Mouse (Mus musculus) limb, embryonic 10.5 days (tissue): ENCODE results near the gene 1700023F06Rik. TPM values are rescaled to one million over a fixed set of nuclear protein-coding genes. Genes with fewer than 3 reads are reported as not detected.
A peak's percentile ranks its signal among the peaks of the same experiment; 100 is the strongest.

Experiments used
- DNase-seq: peaks from one replicate; pipeline ENCODE4 v3.0.0-alpha.2; 2017; ENCODE audit warnings: low spot score
- H3K27ac ChIP-seq: fragments of 300-500 bp; sonication (generic); 2 replicates; pipeline ENCODE4 v1.5.1; 2016; ENCODE audit warnings: mild to moderate bottlenecking
- H3K27me3 ChIP-seq: fragments of 300-500 bp; sonication (generic); 2 replicates; pipeline ENCODE4 v1.6.1; 2016; ENCODE audit warnings: low read depth, mild to moderate bottlenecking; ENCODE audit not compliant: poor library complexity, severe bottlenecking
- H3K36me3 ChIP-seq: fragments of 300-500 bp; sonication (generic); 2 replicates; pipeline ENCODE4 v1.6.1; 2016; ENCODE audit warnings: mild to moderate bottlenecking, moderate library complexity
- H3K4me1 ChIP-seq: fragments of 300-500 bp; sonication (generic); 2 replicates; pipeline ENCODE4 v1.6.1; 2016
- H3K4me3 ChIP-seq: fragments of 300-500 bp; sonication (generic); 2 replicates; pipeline ENCODE4 v1.5.1; 2016; ENCODE audit warnings: mild to moderate bottlenecking, moderate library complexity
- H3K9me3 ChIP-seq: fragments of 300-500 bp; sonication (generic); replicated peaks from 2 replicates; pipeline ENCODE4 v1.6.1; 2016; ENCODE audit warnings: mild to moderate bottlenecking
- WGBS: fragments of 180-500 bp; shearing (Covaris S2); methylation state at CpG from one replicate; pipeline ENCODE4 v1.1.7; 2016; 5-methylcytosine and 5-hydroxymethylcytosine counted together
- polyA plus RNA-seq: library from polyadenylated mRNA; unstranded; fragments of >200 nt; fragmentation: Nextera tagmentation; extraction: Ambion mirVana; gene quantifications from 2 replicates; pipeline ENCODE4 v1.2.1, GENCODE M21; 2016

1700023F06Rik gene
- polyA plus RNA-seq, 1 experiment from 2014 or later, result 0.29 TPM

- H3K36me3 ChIP-seq, result no peaks in the 10 kb centered on the region
- H3K4me1 ChIP-seq, result 0 out of 2 replicates have a peak, but pooled peaks cover 2% of the 10 kb centered on the region
- DNase-seq, result no peak
- 29% methylated on average over 10 of the region's 10 CpGs for WGBS
- peaks cover 30% of the 10 kb centered on the region for H3K27me3 ChIP-seq
- H3K4me3 ChIP-seq, result no peak overlapping the region
- no peaks in the 10 kb centered on the region for H3K9me3 ChIP-seq
- H3K27ac ChIP-seq, result no peak overlapping the region
These were observed 44.0 kb downstream of the 1700023F06Rik start for GRCm38 (mm10) chr11:103164391-103164790.

GRCm38 (mm10) chr11:103162132-103162531 is 46.2 kb downstream of the 1700023F06Rik start:
- H3K9me3 ChIP-seq, result no peaks in the 10 kb centered on the region
- DNase-seq, result no peak
- no peak overlapping the region for H3K27ac ChIP-seq
- H3K36me3 ChIP-seq, result no peaks in the 10 kb centered on the region
- WGBS, result 89% methylated on average over 5 of the region's 5 CpGs
- no peak overlapping the region for H3K4me3 ChIP-seq
- peaks cover 12% of the 10 kb centered on the region for H3K4me1 ChIP-seq
- 0 out of 2 replicates have a peak, but pooled peaks cover 7% of the 10 kb centered on the region for H3K27me3 ChIP-seq

- Histone ChIP-seq H3K27me3 (0 out of 2 replicates have a peak, but pooled peaks cover 7% of the 10 kb centered on the region), H3K4me1 (peaks cover 12% of the 10 kb centered on the region), H3K9me3 (no peaks in the 10 kb centered on the region), H3K36me3 (no peaks in the 10 kb centered on the region), H3K27ac (no peak overlapping the region), H3K4me3 (no peak overlapping the region)
- no peak for DNase-seq
- 76% methylated on average over 7 of the region's 7 CpGs for whole genome bisulfite sequencing
These were observed 46.9 kb downstream of the 1700023F06Rik start for GRCm38 (mm10) chr11:103161449-103161848.

DNA sequence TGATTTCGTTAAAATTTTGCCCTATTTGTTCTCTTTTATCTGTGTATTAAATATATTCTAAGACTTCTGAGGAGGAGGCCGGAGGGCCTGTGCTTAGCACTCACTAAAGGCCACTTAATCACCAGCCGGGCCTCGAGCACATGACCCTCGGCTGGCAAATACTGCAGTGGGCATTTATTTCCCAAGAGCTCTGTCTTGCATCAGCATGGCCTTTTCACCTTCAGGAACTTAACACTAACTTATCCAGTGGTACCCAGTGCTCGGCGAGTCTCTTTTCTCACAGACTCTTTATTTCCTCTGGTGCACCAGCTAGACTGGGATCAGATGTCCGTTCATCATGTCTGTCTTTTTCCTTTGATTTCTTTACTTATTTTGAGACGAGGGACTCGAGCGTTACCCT is 47.6 kb downstream of the 1700023F06Rik start:
- no peak overlapping the region for H3K4me3 ChIP-seq
- DNase-seq, result no peak
- peaks cover 12% of the 10 kb centered on the region for H3K4me1 ChIP-seq
- no peaks in the 10 kb centered on the region for H3K9me3 ChIP-seq
- no peak overlapping the region for H3K27ac ChIP-seq
- 0 out of 2 replicates have a peak, but pooled peaks cover 4% of the 10 kb centered on the region for H3K27me3 ChIP-seq
- H3K36me3 ChIP-seq, result no peaks in the 10 kb centered on the region
- WGBS, result 87% methylated on average over 11 of the region's 11 CpGs

DNA sequence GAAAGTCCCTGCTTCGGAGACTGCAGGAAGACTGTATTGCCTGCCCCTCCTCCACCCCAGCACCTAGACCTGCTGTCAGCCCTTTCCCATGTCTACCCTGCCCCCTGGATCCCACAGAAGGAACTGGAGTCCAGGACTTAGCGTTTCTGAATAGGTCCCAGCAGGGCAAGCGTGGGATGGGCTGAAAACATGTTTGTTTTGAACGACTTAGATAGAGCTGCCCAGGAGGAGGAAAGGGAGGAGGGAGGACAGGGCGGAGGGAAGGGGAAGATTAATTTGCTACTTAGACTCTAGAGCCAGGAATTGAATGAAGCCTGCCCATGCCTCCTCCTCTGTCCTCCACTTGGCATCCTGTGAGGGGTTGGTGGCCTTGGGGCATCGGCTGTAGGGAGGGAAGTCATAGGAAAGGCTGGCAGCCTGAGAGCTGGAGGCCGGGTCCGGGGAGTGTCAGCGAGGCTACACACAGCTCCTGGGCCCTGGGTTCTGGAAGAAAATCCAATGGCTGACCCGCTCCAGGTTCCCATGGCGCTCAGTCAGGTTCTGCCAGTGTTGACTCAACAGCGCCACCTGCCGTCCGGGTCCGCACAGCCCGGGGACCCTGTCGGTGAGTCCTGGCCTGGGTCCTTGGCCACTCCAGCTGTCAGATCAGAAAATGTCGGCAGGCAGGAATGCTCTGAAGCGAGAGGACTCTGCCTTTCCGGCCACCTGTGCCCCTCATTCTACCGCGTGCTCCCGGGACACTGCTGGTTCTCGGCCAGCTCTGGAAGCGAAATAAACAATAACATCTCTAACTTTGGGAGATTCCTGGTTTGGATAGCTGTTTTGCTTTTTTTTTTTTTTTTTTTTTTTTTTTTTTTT is 49.5 kb downstream of the 1700023F06Rik start:
- peak; percentile 100 for DNase-seq
- Histone ChIP-seq H3K4me3 (peak overlapping the region; percentile 43), H3K36me3 (no peaks in the 10 kb centered on the region), H3K27me3 (no peaks in the 10 kb centered on the region), H3K27ac (peak overlapping the region; percentile 51), H3K9me3 (no peaks in the 10 kb centered on the region), H3K4me1 (peaks cover 9% of the 10 kb centered on the region)
- 1% methylated on average over 25 of the region's 25 CpGs for WGBS

- Histone ChIP-seq H3K4me3 (no peak overlapping the region), H3K36me3 (no peaks in the 10 kb centered on the region), H3K4me1 (peaks cover 8% of the 10 kb centered on the region), H3K27me3 (no peaks in the 10 kb centered on the region), H3K27ac (no peak overlapping the region), H3K9me3 (no peaks in the 10 kb centered on the region)
- no peak for DNase-seq
- 89% methylated on average over 4 of the region's 4 CpGs for WGBS
These were observed 58.6 kb downstream of the 1700023F06Rik start for GRCm38 (mm10) chr11:103149771-103150170.

Other genes with a start within 250 kb of the 1700023F06Rik start
- 60.5 and 63.1 TPM in 2 replicates for gene Nmt1, start 180.4 kb downstream of the 1700023F06Rik start, polyA plus RNA-seq
- 260 and 269 TPM in 2 replicates for gene Dcakd, start 180.2 kb downstream of the 1700023F06Rik start, polyA plus RNA-seq
- gene Plcd3, start 106.9 kb downstream of the 1700023F06Rik start, polyA plus RNA-seq, result 1.5 and 1.8 TPM in 2 replicates
- 4.0 and 5.1 TPM in 2 replicates for gene Acbd4, start 106.9 kb downstream of the 1700023F06Rik start, polyA plus RNA-seq
- gene Hexim1, start 92.3 kb downstream of the 1700023F06Rik start, polyA plus RNA-seq, result 1.8 and 2.4 TPM in 2 replicates
- gene Hexim2, start 76.1 kb downstream of the 1700023F06Rik start, polyA plus RNA-seq, result 10.1 and 12.3 TPM in 2 replicates
- gene Fmnl1, start 37.5 kb downstream of the 1700023F06Rik start, polyA plus RNA-seq, result 0.49 and 0.73 TPM in 2 replicates
- not detected in 2 replicates for gene Spata32, start 9.9 kb upstream of the 1700023F06Rik start, polyA plus RNA-seq
- gene Map3k14, start 58.9 kb upstream of the 1700023F06Rik start, polyA plus RNA-seq, result 2.8 TPM in 2 replicates
- 5.3 and 8.2 TPM in 2 replicates for gene Arhgap27, start 155.1 kb upstream of the 1700023F06Rik start, polyA plus RNA-seq
- gene Plekhm1, start 204.1 kb upstream of the 1700023F06Rik start, polyA plus RNA-seq, result 7.6 and 8.2 TPM in 2 replicates